Mouse (Mus musculus) gastrocnemius, postnatal 4 days (tissue): ENCODE data around the gene Igfbp7. TPM values are rescaled to one million over a fixed set of nuclear protein-coding genes. Genes with fewer than 3 reads are reported as not detected.

ENCODE experiments used
- DNase-seq, 2 experiments: peaks; one replicate each; pipeline ENCODE4 v3.0.0; 2021 to 2022; ENCODE audit warnings: low spot score in 2 of 2, mixed read lengths in 2 of 2
- total RNA-seq, 2 experiments: library from RNA; stranded (reverse); gene quantifications; 2 replicates each; pipeline ENCODE4 v1.2.3; 2021

The Igfbp7 gene
- total RNA-seq, 2 experiments from 2014 or later, result 295 to 321 TPM

DNA sequence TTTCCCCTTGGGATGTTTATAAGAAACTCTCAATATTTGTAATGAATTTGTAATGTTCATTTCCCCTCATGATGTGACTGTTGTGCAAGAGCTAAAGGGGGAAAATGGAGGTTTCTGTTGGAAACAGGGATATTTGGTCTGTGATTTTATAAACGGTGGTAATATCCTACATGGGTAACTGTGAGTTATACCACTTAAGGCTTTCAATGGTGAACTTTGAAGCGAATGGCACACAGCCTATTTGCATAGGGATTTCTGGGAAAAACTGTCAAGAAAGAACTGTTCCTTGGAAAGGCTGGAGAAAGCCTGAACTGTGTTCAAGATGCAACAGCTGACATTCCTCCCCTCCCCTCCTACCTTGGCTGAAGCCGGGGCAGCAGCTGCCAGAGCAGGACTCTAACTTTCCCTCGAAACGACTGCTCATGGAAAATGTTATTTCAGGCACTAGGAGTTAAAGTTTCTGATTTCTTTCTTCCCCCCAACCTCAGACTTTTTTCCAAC, 1.4 kb downstream of the Igfbp7 start:
- DNase-seq, result peak; percentile 37 to 57

DNA sequence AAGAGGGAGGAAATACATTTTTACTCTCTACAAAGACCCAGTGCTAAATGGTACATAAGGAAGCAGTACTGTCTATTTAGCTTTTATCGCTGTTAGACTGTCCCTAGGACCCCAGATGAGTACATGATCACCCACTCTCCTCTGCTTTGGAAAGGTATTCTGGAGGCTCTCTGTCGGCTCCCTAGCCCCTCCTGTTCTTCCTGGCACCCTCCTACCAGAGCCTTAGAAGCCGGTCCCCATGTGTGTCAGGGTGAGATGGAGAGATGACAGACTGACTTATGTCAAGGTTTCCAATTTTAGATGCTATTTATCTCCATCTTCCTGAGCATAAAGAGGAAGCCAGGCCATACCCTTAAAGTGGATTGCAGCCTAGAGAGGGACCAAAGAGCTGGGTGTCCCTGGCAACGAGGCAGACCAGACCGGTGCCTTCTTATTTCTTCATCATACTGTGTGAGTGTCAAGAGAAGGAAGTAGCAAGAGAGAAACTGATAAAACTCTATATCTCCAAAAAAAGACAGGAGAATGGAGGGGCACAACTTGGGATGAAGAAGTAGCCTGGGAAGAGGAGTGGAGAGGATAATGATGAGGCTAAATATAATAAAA, 2.3 kb downstream of the Igfbp7 start:
- DNase-seq, result no peak

DNA sequence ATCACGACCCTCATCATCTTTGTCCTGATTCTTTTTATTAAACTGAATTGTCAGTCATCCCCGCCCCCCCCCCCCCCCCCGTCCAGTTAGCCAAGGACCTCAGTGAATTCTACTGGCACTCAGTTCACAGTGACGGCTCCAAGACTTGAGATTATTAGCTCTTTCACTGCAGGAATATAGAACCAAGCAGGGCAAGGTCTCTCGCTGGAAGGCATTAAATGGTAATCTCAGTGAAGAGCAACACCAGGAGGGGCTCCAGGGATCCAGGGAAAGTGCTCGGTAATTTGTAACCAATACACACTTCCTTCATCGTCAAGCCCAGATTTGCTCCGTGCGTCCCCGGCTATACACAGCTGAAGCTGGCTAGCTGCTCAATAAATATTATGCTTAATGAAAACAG, 2.9 kb downstream of the Igfbp7 start:
- DNase-seq, result no peak

DNA sequence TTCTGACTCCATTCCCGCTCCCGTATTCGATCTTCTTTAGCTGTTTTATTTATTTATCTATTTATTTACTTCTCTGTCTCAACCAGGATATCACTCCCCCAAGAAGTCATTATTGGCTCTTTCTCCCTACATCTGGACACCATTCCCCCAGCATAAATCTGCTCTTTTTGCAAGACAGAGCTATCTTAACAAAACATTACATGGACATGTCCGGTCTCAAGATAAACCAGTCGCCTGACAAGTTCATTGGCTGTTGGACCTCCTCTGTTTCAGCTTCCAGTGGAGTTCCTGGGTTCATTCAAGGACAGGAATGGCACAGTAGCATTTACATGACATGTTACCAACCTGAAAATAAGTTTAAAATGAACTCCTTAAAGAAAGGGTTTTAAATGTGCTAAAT, 4.9 kb downstream of the Igfbp7 start:
- DNase-seq, result no peak

DNA sequence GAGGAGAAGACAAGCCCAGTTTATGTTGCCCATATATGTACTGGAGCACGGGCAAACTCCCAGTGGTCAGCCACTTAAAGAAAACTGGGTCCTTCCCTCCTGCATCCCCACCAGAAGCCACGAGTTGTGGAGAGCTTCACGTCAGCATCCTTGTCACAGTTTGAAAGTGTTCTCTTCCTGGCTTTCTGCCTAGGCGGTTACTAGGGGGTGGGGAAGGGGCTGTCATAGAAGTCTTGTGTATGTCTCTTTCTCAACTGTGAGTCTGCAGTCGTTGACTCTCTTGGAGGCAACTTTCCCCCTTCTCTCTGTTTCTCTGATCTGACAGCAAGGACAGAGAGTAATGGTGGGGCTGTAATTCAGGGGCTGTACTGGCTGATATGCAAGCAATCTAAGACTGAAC, 5.7 kb downstream of the Igfbp7 start:
- DNase-seq, result no peak

DNA sequence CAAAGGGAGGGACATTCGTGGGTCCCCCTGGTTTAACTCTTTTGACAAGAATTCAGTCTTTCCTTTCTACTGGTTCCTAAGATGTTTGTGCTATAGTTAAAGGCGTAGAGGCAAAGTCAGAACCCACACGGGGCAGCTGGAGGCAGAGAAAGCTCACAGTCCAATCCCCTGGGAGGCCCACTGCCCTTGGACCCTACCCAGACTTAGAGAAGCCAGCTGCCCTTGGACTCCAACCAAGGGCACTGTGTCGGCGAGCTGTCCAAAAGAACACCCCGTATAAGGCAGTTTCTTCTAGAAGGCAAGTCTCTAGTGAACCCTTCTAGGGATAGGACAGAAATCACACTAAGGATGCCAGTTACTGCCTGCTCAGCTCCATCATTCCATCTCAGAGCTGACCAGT, 7.0 kb downstream of the Igfbp7 start:
- DNase-seq, result peak in 1 of 2 experiments; percentile 29

DNA sequence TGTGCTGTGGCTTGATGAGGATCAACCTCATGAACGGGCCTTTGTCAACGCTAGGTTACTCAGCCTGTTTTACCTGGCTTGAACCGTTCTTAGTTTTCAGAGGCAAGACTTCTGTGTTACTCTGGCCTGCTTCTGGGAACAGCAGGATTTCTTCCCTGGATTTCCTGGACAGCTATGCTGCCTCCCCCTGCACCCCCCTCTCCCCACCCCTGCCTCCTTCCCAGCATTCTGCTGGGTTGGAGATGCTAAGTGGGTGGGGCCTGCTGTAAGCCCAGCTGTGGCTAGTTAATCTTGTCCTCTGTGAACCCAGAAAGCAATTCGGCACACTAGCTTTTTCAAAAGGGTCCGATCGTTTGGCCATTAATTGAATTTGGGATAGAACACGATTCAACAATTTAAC, 7.7 kb downstream of the Igfbp7 start:
- no peak for DNase-seq

DNA sequence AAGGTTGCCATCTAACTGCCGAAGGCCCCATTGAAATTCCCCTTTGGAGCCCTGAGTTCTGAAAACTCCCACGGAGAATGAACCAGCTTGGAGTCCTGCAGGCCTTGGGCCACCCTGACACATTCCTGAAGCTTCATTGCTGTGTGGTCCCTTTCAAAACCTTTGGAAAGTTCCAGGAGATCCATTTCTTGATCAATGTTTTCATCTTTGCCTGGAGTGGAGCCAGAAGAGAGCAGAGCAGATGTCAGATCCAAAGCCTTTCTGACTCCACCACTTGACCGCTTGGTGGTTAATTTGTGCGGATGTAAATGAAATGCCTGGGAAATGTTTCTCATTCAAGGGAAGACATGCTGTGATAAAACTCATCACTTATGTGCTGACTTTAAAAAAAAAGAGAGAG, 8.8 kb downstream of the Igfbp7 start:
- no peak for DNase-seq

DNA sequence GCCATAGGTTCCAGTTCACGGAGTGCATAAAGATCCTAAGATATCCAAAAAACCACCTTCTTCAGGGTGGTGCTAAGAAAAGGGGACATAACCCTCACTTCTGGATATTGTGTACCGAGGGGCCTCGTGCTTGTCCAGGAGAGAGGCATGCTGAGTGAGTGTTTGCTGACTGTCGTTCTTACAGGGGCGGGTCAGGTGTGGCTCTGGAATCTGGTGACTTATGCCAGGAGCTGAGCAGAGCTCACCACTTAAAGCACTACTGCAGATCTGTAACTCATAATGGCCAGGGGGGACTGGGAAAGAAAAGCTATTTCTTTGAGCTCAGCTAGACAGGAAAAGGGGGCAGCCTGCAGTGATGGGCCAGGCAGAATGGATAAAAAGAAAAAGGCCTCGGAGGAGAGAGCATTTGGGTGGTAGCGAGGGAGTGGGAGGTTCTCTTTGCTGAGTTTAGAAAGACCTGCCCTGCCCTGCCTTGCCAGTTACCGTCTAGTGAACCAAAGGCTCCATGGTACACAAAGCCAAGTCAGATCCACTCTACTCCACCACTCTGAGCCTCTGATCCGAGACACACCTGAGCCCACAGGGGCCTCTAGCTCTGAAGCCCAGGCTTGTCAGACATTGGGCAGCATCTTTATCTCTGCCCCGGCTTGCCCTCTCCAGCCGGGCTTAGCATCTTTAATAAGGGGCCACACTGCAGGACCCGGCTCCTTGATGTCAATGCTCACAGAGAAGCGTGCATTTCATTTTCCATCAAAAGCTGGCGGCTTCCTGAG, 9.4 kb downstream of the Igfbp7 start:
- DNase-seq, result no peak

DNA sequence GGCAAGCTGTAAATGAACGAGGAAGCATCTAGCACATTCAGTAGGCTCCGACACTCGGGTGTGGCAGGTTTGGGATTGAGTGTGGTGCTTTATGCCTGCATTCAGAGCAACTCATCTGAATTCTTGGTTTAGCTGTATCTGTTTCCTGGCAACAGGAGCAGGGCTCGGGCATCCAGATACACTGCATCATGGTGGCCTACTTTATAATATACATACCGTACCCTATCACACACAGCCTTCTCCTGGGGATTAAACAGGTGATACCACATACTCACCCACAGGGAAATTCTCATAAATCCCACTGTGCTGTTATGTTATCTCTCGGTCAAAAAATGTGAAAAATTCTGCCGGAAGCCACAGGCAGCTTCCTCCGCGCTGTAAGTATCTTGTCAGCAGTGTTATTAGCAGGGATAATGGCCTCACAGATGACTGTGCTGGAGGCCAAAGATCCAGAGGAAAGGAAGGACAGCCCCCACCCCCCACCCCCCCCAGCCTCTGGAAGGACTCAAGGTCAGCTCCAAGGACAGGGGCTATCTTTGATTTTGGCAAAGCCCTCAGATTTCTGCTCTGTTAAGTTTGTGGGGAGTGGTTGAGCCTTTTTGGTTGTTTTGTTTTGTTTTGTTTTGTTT, 13.7 kb downstream of the Igfbp7 start:
- DNase-seq, result no peak

DNA sequence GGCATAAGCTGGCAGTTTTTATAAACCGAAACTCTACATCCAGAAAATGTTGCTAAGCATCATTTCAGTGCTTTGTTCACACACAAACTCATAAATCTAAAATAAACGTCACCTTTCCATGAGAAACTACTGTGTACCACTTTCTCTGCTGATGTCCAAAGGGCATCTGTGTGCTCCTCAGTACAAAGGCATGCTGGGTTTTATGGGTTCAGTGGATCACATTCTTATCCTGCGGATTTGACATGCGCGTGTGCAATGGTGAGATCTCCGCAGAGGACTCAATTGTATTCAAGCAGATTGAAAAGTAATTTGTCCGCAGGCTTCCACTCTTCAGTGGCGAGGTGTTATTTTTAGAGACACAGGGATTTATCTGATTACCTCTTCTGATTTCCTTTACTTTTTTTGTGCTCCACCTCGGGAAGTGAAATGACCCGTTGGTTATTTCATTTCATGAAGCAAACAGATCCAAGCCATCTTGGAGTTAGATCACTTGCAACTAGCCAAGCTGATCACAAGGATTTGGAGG, 14.7 kb downstream of the Igfbp7 start:
- no peak for DNase-seq

DNA sequence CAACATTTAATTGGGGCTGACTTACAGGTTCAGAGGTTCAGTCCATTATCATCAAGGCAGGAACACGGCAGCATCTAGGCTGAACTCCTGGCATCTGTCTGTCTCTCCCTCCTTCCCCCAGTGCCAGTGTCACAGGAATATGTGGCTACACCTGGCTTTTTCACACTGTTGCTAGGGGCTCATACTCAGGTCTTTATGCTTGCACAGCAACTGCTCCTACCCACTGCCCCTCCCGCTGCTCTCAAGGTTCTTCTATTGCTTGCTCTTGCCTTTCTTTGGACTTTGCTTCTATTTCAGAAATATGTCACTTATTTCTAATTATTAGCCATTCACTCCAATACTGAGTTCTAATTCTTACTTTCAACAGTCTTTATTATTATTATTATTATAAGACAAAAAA, 17.6 kb downstream of the Igfbp7 start:
- no peak for DNase-seq

DNA sequence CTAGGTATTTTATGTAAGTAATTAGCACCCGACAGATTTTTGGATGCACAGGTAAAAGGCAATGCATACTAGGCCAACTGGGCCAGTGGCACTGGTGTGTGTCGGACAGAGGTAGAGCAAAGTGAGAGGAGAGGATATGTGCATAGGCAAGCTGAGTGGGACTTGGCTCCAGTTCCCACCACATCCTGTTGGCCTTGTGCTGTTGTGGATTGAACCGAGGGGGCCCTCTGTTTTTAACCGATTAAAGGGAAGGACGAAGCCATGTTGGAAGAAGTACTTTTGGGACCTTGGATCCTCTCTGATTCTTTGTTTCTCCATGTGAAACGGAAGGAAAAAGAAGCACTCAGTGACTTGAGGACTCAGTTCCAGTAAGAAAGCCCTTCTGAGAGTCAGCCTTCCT, 19.5 kb downstream of the Igfbp7 start:
- DNase-seq, result no peak

DNA sequence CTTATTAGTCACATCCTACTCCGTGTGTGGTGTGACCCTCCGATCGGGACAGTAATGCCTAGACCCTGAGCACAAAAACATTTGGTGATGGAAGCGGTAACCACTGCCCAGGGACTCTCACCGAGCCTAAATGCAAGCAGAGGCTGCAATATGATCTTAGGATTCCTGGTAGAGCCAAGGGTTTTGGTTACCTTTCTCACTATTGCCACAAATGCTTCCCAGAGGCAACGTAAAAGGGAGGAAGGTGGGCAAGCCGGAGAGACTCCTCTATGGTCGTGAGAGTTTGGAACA, 20.5 kb downstream of the Igfbp7 start:
- DNase-seq, result no peak

DNA sequence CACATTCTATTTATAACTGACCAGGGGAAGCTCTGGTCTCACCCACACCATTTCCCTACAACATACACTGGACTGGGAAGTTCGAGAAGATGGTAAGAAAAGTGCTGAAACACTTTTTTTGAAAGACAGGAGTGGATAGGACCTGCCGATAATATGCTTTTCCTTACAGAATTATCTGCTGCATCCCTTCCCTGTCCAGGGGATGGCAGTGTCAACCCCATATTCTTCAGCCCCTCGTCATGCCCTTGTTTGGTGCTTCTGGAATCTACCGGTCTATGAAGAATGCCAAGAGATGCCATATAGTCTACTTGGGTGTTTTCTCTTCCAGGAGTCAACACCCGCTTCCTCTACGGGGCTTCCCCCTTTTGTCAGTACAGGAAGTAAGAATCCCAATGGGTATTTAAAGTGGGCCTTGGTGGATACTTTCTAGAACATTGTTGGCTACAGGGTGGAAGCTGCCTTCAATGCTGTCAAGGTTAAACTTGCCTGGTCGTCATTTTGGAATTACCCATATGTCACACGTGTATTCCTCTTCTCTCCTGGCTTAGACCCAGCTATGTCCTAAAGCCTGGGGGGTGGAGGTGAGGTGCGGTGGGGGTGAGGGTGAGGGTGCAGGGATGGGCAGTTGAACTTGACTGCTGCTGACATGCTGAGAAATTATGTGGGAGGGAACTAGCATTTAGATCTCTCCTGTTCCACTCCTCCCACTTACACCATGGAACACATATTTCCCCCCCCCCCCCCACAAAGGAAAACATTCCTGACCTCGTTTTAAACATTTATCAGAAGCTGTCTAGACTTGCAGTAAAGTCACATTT, 21.0 kb downstream of the Igfbp7 start:
- DNase-seq, result no peak

DNA sequence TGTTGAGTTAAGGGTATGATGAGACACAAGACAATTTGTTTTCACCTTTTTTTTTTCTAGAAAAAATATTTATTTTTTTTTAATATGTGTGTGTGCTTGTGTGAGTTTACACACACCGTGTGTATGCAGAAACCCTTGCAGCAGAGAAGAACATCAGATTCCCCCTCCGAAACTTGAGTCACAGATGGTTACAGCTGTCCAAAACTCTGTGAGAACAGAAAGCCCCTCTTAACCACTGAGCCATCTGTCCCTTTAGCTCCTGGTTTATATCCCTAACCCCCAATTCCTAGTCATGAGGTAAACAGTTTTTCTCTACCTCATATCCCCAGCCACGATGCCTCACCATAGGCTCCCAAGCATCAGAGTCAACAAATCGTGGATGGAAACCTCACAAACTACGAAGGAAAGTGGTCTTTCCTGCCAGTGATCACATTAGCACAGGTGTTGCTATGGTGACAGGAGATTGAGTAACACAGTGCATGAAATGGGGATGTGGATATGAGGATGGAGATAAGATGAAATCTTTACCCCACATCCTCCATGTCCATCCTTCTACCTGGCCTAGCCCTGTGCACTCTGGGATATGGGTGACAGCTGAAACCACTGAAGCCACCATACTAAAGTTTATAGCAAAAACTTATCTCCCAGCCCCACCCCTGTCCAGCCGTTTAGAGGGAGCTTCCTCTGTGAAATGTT, 21.8 kb downstream of the Igfbp7 start:
- DNase-seq, result no peak

DNA sequence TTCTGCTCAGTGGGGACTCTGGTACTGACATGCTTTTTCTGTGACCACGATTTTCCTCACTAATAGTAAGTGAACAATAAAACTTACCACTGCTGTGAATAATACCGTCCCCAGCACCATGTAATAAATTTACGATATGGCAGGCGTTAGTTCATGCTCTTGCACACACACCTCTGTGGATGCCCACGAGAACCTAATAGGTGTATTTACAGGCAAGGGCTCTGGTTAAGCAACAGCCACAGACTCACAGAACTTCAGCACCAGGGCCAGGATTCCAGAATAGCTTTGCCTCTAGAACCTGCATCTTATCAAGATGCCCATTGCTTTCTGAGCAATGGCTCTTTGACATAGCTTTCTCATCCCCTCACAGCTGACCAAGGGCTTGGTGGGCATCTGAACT, 22.6 kb downstream of the Igfbp7 start:
- DNase-seq, result no peak

DNA sequence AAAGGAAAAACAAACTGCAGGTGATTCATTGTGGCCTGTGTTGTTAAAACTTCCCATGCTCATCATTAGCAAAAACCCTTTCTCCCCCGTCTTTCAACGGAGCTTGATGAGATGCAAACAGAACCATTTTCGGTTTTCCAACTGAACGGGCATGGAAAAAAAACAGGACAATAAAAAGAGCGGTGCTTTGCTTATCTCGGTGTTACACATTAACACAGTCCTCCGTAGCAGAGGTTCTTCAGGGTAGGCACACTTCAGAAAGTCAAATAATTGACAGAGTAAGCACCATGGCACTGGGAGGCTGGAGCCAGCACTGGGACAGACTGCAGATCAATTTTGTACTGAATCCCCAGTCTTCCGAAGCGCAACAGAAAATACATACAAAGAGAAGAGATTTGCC, 23.1 kb downstream of the Igfbp7 start:
- DNase-seq, result no peak

DNA sequence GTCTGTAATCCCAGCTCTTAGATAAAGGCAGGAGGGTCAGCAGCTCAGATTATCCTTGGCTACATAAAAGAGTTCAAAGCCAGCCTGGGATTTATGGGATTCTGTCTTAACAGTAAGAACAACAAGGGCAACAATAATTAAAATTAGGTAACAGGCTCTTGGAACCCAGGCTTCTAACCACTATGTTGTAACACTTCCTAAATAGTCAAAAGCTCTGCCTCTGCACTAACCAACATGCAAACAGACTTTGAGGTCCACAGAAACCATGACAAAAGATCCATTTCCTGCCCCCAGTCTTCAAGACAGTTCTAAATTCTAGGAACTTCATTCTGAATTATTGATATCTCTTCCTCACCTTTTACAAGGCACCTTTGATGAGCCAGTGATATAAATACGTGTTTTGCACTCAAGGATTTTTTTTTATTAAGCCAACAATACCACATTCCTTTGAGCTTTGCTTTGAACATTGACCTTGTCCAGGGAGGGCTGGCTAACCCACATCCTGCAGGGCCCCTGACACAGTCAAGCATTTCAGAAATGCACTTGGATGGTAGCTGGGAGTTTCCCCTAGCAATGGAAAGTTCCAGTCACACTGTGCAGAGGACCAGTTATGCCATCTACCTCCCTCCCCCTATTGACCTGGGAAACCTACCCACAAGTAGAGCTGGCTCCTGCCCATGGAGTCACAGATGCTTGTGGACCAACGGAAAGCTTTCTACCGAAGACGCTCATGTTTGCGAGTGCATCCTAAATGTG, 23.9 kb downstream of the Igfbp7 start:
- DNase-seq, result no peak

DNA sequence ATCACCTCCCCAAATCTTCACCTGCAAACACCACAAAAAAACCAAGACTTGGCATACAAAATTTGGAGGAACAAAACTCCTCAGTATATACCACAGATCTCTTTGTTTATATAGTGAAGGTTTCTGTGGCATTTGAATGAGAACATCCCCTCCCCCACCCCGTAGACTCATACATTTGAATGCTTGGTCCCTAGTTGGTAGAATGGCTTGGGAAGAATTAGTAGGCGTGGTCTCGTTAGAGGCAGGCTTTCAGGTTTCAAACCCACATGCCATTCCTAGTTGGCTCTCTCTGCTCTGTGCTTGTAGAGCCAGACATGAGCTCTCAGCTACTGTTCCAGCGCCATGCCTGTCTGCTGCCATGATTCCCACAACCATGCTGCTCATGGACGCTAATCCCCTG, 26.2 kb downstream of the Igfbp7 start:
- DNase-seq, result no peak
